12 mouse cellular contexts compared by ENCODE assay signal in genomic region chr12:32789092-32789491, GRCm38 (mm10).
"Had no signal": no experiment of that assay in that cellular context is flagged by ENCODE, and none has a peak within 500 bp of the region (broad histone marks: within the 10 kb centered on the region; RNA-seq: fewer than 3 reads in every experiment).

No protein-coding gene starts in this region.

- H3K27me3 ChIP-seq: limb, embryonic 12.5 days; liver, embryonic 13.5 days; lung, embryonic 15.5 days; neural tube, embryonic 15.5 days had no signal

- ATAC-seq: liver, postnatal 0 days had no signal

- H3K4me2 ChIP-seq: limb, embryonic 12.5 days; liver, embryonic 13.5 days; lung, embryonic 15.5 days; neural tube, embryonic 15.5 days had no signal

- H3K9ac ChIP-seq: limb, embryonic 12.5 days; liver, embryonic 13.5 days; liver, postnatal 0 days; lung, embryonic 15.5 days; neural tube, embryonic 15.5 days had no signal

- H3K9me3 ChIP-seq: limb, embryonic 12.5 days; liver, embryonic 13.5 days; lung, embryonic 15.5 days; neural tube, embryonic 15.5 days had no signal

- DNase-seq: kidney, postnatal 25 days; liver; liver, embryonic 13.5 days; liver, postnatal 0 days; midbrain, embryonic 14.5 days; thymus, adult 18-20 months; thymus, postnatal 14 days had no signal

- H3K36me3 ChIP-seq: limb, embryonic 12.5 days; liver, embryonic 13.5 days; lung, embryonic 15.5 days; neural tube, embryonic 15.5 days had no signal

- H3K27ac ChIP-seq: left cerebral cortex, adult 2 months; limb, embryonic 12.5 days; liver, embryonic 13.5 days; lung, embryonic 15.5 days; neural tube, embryonic 15.5 days had no signal

- H3K4me3 ChIP-seq: left cerebral cortex, adult 2 months; limb, embryonic 12.5 days; liver, embryonic 13.5 days; lung, embryonic 15.5 days; myocyte; neural tube, embryonic 15.5 days had no signal

- H3K4me1 ChIP-seq: limb, embryonic 12.5 days; liver, embryonic 13.5 days; lung, embryonic 15.5 days; neural tube, embryonic 15.5 days had no signal
